Mouse (Mus musculus) splenic B cell, adult 2 months (primary cell): ENCODE measurements at regions not wholly inside any gene's neighbourhood (a gene's known extent, or its start where the extent isn't known, plus 50 kb on each side); places are given as distances from the start of the nearest gene placed in this dataset.

Experiments
- DNase-seq: peaks from one replicate; pipeline ENCODE4 v3.0.0-alpha.2; 2011; ENCODE audit warnings: low read depth, low spot score
- H3K27me3 ChIP-seq: 2 replicates; pipeline ENCODE4 v1.6.1; 2012; ENCODE audit warnings: mild to moderate bottlenecking, low read length, moderate library complexity, mixed read lengths; ENCODE audit not compliant: control insufficient read depth, poor library complexity, insufficient read depth, severe bottlenecking
- H3K36me3 ChIP-seq: 2 replicates; pipeline ENCODE4 v1.6.1; 2012; ENCODE audit warnings: mild to moderate bottlenecking, low read length, moderate library complexity, mixed read lengths; ENCODE audit not compliant: control insufficient read depth, poor library complexity, insufficient read depth, severe bottlenecking

DNA sequence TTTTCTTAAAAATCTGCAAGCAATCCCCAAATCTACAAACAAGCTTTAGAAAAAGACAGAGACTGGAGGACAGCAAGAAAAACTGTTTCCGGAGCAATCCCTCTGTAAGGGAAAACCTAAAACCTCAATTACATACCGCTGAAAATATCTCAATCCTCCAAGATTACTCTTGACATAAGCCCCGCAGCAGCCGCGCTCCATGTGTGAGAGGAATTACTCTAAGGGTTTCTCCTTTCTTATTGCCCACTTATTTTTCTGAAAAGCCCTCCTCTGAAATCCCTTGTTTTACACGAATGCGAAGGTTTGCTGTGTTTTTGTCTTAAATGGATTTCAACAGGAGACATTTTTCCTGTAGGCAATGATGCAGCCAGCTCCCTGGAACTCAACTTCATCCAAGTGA lies 80.3 kb downstream of the Insig2 start:
- H3K36me3 ChIP-seq: no peaks in the 10 kb centered on the region
- DNase-seq: no peak
- H3K27me3 ChIP-seq: no peaks in the 10 kb centered on the region; the same call in 1 of the 2 replicates

DNA sequence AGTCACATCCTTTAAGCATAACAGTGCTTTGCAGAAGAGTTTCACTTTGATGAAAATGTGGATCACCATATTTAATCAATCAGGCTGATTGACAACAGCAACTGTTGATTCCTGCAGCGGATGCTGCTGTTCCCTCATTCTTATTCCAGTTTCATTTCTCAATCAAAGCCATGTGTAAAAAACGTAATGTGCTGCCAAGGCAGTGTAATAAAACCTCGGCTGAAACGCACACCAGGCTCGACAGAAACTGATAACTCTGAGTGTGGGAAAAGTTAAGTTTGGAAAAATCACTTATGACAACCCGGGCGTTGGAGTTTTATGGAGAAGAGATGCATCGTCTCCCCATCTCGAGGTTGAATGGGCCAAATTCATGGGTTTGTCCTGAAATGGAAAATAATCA lies 78.2 kb downstream of the Insig2 start:
- H3K36me3 ChIP-seq: no peaks in the 10 kb centered on the region
- DNase-seq: no peak
- H3K27me3 ChIP-seq: no peaks in the 10 kb centered on the region; the same call in 1 of the 2 replicates
